Mouse (Mus musculus): Measurements from ENCODE around the gene Dmkn. TPM values are rescaled to one million over a fixed set of nuclear protein-coding genes. Genes with fewer than 3 reads are reported as not detected.

Dmkn gene
- polyA plus RNA-seq (2017; shearing (Covaris generic)) = not detected

GRCm38 (mm10) chr7:30763456-30763855 is at the start of gene Dmkn:
Dmkn (plus strand) TSS chr7:30763756.

DNA sequence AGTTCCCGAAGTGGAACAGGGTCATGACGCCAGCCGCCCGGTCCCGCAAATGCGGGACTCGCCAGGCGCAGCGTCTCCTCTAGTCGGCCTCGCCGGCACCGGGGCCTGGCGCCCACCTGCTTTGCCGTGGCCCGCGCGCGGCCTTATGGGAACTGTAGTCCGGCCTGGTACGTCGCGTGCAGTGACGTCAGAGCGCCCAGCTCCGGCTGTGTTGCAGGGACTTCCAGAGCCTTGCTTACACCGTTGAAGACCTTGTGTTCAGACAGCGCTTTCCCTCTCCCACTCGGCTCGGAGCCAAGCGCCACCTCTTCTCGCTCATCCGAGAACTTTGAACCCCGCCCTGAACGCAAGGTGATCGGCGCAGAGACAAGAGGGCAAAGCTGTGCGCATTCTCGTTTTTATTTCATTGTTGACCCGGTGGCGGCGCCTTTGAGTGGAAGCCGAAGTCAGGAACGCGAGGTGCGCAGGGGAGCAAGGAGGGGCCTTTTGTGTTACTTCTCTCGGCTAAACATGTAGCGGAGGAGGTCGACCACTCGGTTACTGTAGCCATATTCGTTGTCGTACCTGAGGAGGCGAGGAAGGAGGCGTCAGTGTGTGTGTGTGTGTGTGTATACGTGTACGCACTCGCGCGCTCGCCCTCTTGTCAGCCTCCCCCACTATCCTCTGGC is 34.0 kb upstream of the Dmkn start, which contains the start of gene Tmem147:
Gene Tmem147 (minus strand): TSS at position 145 of the 668 bp plus-strand sequence.

GRCm38 (mm10) chr7:30743617-30744016 is 19.9 kb upstream of the Dmkn start, which contains the start of gene Gapdhs:
Gapdhs (minus strand) TSS chr7:30743681.

DNA sequence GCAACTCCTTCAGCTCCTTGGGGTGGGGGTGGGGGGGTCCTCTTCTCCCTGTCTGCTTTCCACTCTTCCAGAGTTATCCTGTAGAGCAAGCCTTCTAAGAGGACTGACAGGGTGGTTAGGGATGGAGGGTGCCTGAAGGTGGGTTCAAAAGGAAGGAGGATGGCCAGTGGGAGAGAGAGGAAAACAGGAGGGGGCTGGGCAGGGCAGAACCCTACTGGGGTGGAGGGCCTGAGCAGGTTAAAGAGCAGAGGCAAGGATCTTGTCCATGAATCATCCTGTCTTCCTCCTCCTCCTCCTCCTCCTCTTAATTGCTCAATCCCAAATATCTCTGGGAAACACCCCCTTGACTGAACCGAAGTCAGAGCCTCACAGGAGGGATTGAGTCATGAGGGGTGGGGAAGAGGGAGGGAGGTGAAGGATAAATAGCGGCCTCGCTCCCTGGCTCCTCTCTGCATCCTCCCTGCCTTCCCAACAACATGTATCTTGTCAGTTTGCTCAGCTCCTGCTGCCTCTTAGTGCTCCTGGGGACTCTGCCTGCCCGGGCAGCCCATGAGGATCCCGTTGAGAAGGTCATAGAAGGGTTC is 12.4 kb upstream of the Dmkn start, which contains the start of gene Sbsn:
Gene Sbsn (plus strand): TSS at position 386 of the 584 bp plus-strand sequence.

GRCm38 (mm10) chr7:30787377-30788022 is 23.9 kb downstream of the Dmkn start, which contains the start of gene Krtdap:
Krtdap (plus strand) TSS chr7:30787896.

GRCm38 (mm10) chr7:30823675-30824074 is 60.1 kb downstream of the Dmkn start, which contains the start of gene Ffar2:
Ffar2 (minus strand) TSS chr7:30823775.

Other genes starting within 250 kb of the Dmkn start
- 1.1 TPM for gene Arhgap33, start 228.7 kb upstream of the Dmkn start, polyA plus RNA-seq (2017; shearing (Covaris generic))
- 5.0 TPM for gene Hspb6, start 211.6 kb upstream of the Dmkn start, polyA plus RNA-seq (2017; shearing (Covaris generic))
- 2.2 TPM for gene Proser3, start 211.5 kb upstream of the Dmkn start, polyA plus RNA-seq (2017; shearing (Covaris generic))
- 49.3 TPM for gene Lin37, start 203.9 kb upstream of the Dmkn start, polyA plus RNA-seq (2017; shearing (Covaris generic))
- 90.7 TPM for gene U2af1l4, start 200.5 kb upstream of the Dmkn start, polyA plus RNA-seq (2017; shearing (Covaris generic))
- 54.0 TPM for gene Gm49396, start 200.4 kb upstream of the Dmkn start, polyA plus RNA-seq (2017; shearing (Covaris generic))
- 150 TPM for gene Psenen, start 200.1 kb upstream of the Dmkn start, polyA plus RNA-seq (2017; shearing (Covaris generic))
- 67.5 TPM for gene Igflr1, start 198.3 kb upstream of the Dmkn start, polyA plus RNA-seq (2017; shearing (Covaris generic))
- gene Kmt2b, start 175.0 kb upstream of the Dmkn start, polyA plus RNA-seq (2017; shearing (Covaris generic)) = 11.1 TPM
- 16.9 TPM for gene Zbtb32, start 164.8 kb upstream of the Dmkn start, polyA plus RNA-seq (2017; shearing (Covaris generic))
- 0.62 TPM for gene Upk1a, start 150.9 kb upstream of the Dmkn start, polyA plus RNA-seq (2017; shearing (Covaris generic))
- 445 TPM for gene Cox6b1, start 137.6 kb upstream of the Dmkn start, polyA plus RNA-seq (2017; shearing (Covaris generic))
- gene Etv2, start 127.9 kb upstream of the Dmkn start, polyA plus RNA-seq (2017; shearing (Covaris generic)) = not detected
- 238 TPM for gene Rbm42, start 113.4 kb upstream of the Dmkn start, polyA plus RNA-seq (2017; shearing (Covaris generic))
- 47.1 TPM for gene Haus5, start 98.8 kb upstream of the Dmkn start, polyA plus RNA-seq (2017; shearing (Covaris generic))
- not detected for gene Pmis2, start 92.2 kb upstream of the Dmkn start, polyA plus RNA-seq (2017; shearing (Covaris generic))
- not detected for gene 2200002J24Rik, start 64.8 kb upstream of the Dmkn start, polyA plus RNA-seq (2017; shearing (Covaris generic))
- gene Atp4a, start 51.5 kb upstream of the Dmkn start, polyA plus RNA-seq (2017; shearing (Covaris generic)) = not detected
- gene Tmem147, start 34.2 kb upstream of the Dmkn start, polyA plus RNA-seq (2017; shearing (Covaris generic)) = 66.4 TPM
- gene Gapdhs, start 20.1 kb upstream of the Dmkn start, polyA plus RNA-seq (2017; shearing (Covaris generic)) = 1.1 TPM
- 1.2 TPM for gene Sbsn, start 12.3 kb upstream of the Dmkn start, polyA plus RNA-seq (2017; shearing (Covaris generic))
- gene Krtdap, start 24.1 kb downstream of the Dmkn start, polyA plus RNA-seq (2017; shearing (Covaris generic)) = not detected
- gene Ffar2, start 60.0 kb downstream of the Dmkn start, polyA plus RNA-seq (2017; shearing (Covaris generic)) = 0.27 TPM
- gene Ffar3, start 92.4 kb downstream of the Dmkn start, polyA plus RNA-seq (2017; shearing (Covaris generic)) = not detected
- gene Ffar1, start 97.8 kb downstream of the Dmkn start, polyA plus RNA-seq (2017; shearing (Covaris generic)) = not detected
- 26.8 TPM for gene Cd22, start 116.6 kb downstream of the Dmkn start, polyA plus RNA-seq (2017; shearing (Covaris generic))
- gene Mag, start 151.1 kb downstream of the Dmkn start, polyA plus RNA-seq (2017; shearing (Covaris generic)) = 0.26 TPM
- gene Hamp2, start 160.9 kb downstream of the Dmkn start, polyA plus RNA-seq (2017; shearing (Covaris generic)) = not detected
- gene Hamp, start 180.3 kb downstream of the Dmkn start, polyA plus RNA-seq (2017; shearing (Covaris generic)) = not detected
- gene Usf2, start 193.0 kb downstream of the Dmkn start, polyA plus RNA-seq (2017; shearing (Covaris generic)) = 14.3 TPM
- gene Lsr, start 209.7 kb downstream of the Dmkn start, polyA plus RNA-seq (2017; shearing (Covaris generic)) = 9.2 TPM
- 0.33 TPM for gene Fam187b, start 210.0 kb downstream of the Dmkn start, polyA plus RNA-seq (2017; shearing (Covaris generic))

Data from effector memory CD4-positive, alpha-beta T cell, adult 7 months (primary cell).